Mouse (Mus musculus): ENCODE results near the gene Atg5. TPM values are rescaled to one million over a fixed set of nuclear protein-coding genes. Genes with fewer than 3 reads are reported as not detected.

The Atg5 gene
- polyA plus RNA-seq, 1 experiment, result 22.7 TPM

DNA sequence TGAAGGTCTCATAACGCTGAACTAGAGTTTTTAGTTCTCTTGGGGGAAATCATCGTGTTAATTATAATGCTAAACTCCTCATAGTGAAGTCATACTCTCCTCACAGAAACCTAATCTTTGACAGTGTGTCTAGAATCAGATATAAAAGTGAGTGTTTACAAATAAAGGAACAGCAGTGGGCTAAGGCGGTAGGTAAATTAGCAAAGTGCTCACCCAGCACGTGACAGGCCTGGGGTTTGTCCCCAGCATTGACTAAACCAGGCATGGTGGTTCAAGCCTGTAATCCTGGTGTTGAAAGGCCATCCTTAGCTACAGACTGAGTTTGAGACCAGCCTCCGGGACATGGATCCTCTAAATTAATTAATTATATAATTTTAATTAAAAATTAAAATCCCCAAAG is 110.2 kb downstream of the Atg5 start:
- no peak for TF ChIP-seq CTCF (IDR thresholded peaks at IDR 0.05; ENCODE audit: borderline replicate concordance, extremely low read depth, insufficient read depth, insufficient read length)
- no peak for TF ChIP-seq POLR2A (IDR thresholded peaks at IDR 0.05; ENCODE audit: borderline replicate concordance, extremely low read depth, insufficient read depth, insufficient read length, poor library complexity, severe bottlenecking)
- DNase-seq (ENCODE audit: low read depth), result no peak

DNA sequence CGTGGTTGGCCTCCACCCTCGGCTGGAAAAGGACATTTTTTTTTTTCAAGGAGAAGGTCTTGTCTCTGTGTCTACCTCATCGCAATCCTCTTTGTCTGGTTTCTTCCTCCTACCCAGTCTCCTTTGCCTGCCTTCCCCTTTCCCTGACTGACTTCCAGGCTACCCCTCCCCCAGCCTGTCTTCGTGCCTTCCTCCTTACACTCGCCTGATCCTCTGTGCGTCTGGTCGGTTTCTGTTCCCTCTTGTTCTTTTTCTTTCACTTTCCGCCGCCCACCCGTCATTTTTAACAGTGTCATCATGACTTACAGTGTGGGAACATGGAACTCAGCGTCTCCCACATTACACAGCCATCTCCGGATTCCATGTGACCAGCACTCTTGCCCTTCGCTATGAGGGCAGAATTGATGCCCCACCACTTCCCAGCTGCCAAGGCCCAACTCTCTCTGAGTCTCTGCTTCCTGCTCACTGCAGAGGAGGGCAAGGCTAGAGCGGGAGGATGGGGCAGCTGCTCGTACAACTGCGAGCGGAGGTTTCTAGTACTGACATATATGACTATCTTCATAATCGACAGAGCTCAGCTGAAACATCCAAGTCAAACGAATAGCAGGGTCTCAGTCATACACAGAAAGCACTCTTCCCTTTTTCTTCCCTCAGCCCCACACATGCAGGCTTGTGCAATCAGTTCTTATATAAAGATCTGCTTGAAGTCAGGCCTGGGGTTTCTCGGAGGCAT is 112.5 kb downstream of the Atg5 start:
- peak; percentile 48 for DNase-seq (ENCODE audit: low read depth)
- TF ChIP-seq POLR2A (IDR thresholded peaks at IDR 0.05; ENCODE audit: borderline replicate concordance, extremely low read depth, insufficient read depth, insufficient read length, poor library complexity, severe bottlenecking), result no peak
- TF ChIP-seq CTCF (IDR thresholded peaks at IDR 0.05; ENCODE audit: borderline replicate concordance, extremely low read depth, insufficient read depth, insufficient read length), result no peak

- peak; percentile 85 for DNase-seq (ENCODE audit: low read depth)
- TF ChIP-seq POLR2A (IDR thresholded peaks at IDR 0.05; ENCODE audit: borderline replicate concordance, extremely low read depth, insufficient read depth, insufficient read length, poor library complexity, severe bottlenecking) (no peak), CTCF (IDR thresholded peaks at IDR 0.05; ENCODE audit: borderline replicate concordance, extremely low read depth, insufficient read depth, insufficient read length) (no peak)
These were observed 113.2 kb downstream of the Atg5 start for GRCm38 (mm10) chr10:44381397-44381796.

- no peak for TF ChIP-seq POLR2A (IDR thresholded peaks at IDR 0.05; ENCODE audit: borderline replicate concordance, extremely low read depth, insufficient read depth, insufficient read length, poor library complexity, severe bottlenecking)
- TF ChIP-seq CTCF (IDR thresholded peaks at IDR 0.05; ENCODE audit: borderline replicate concordance, extremely low read depth, insufficient read depth, insufficient read length), result no peak
- DNase-seq (ENCODE audit: low read depth), result no peak
These were observed 113.8 kb downstream of the Atg5 start for GRCm38 (mm10) chr10:44381948-44382347.

GRCm38 (mm10) chr10:44383213-44383612 is 115.1 kb downstream of the Atg5 start:
- TF ChIP-seq POLR2A (IDR thresholded peaks at IDR 0.05; ENCODE audit: borderline replicate concordance, extremely low read depth, insufficient read depth, insufficient read length, poor library complexity, severe bottlenecking) (no peak), CTCF (IDR thresholded peaks at IDR 0.05; ENCODE audit: borderline replicate concordance, extremely low read depth, insufficient read depth, insufficient read length) (no peak)
- DNase-seq (ENCODE audit: low read depth), result no peak

DNA sequence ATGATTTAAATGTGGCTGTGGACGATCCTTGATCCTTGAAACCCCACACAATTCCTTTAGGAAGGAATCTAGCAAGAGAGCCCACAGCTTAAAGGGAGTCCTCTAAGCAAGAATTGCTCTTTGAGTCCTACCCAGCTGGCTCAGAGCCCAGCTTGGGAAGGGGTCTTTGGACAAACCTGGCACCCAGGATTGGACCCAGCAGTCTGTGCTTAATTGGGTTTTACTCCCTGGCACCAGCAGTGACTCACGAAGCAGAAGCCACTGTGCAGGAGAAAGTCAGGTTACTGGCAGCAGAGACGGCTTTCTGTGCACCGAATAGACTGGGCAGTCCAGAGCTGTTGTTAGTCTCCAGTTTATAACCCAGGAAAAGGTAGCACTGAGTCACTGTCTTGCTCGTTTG is 117.1 kb downstream of the Atg5 start:
- peak; percentile 84 for DNase-seq (ENCODE audit: low read depth)
- TF ChIP-seq POLR2A (IDR thresholded peaks at IDR 0.05; ENCODE audit: borderline replicate concordance, extremely low read depth, insufficient read depth, insufficient read length, poor library complexity, severe bottlenecking) (no peak), CTCF (IDR thresholded peaks at IDR 0.05; ENCODE audit: borderline replicate concordance, extremely low read depth, insufficient read depth, insufficient read length) (no peak)

GRCm38 (mm10) chr10:44388706-44389233 is 120.6 kb downstream of the Atg5 start:
- TF ChIP-seq POLR2A (IDR thresholded peaks at IDR 0.05; ENCODE audit: borderline replicate concordance, extremely low read depth, insufficient read depth, insufficient read length, poor library complexity, severe bottlenecking) (no peak), CTCF (IDR thresholded peaks at IDR 0.05; ENCODE audit: borderline replicate concordance, extremely low read depth, insufficient read depth, insufficient read length) (no peak)
- DNase-seq (ENCODE audit: low read depth), result no peak

GRCm38 (mm10) chr10:44390286-44390685 is 122.1 kb downstream of the Atg5 start:
- TF ChIP-seq POLR2A (IDR thresholded peaks at IDR 0.05; ENCODE audit: borderline replicate concordance, extremely low read depth, insufficient read depth, insufficient read length, poor library complexity, severe bottlenecking), result no peak
- TF ChIP-seq CTCF (IDR thresholded peaks at IDR 0.05; ENCODE audit: borderline replicate concordance, extremely low read depth, insufficient read depth, insufficient read length), result no peak
- DNase-seq (ENCODE audit: low read depth), result no peak

DNA sequence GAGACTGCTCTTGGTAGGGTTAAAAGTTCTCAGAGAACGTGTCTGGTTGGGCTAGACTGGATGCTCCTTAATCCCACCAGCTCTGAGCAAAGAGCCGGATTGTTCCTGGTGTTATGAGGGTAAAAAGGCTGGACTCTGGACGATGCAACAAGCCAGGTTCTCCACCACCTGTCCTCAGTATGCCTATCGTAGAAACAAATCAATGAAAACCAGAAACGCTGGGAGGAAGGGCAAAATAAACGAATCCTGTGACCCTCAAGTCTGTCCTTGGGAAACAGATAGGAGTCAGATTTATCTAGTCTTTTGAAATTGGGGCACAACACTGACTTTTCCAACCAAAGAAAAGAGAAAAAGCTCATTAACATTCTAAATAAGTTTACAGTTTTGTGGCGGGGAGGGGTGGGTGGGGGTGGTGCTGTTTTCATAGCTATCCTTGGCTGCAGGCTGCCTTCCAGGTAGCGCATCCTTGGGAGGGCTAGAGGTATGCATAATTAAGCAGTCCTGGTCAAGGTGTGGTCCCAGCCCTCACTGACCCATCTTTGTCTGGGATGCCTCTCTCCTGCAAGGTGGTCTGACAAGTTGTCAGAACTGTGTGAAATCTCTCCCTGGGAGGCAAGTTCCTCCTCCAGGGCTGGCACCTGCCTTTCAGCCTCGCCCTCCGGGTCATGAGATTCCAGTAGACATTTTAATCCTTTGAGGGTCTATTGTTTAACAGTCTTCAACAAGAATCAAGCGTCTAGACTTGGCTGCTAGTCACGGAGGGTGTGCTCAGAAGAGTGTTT is 123.5 kb downstream of the Atg5 start:
- no peak for DNase-seq (ENCODE audit: low read depth)
- TF ChIP-seq CTCF (IDR thresholded peaks at IDR 0.05; ENCODE audit: borderline replicate concordance, extremely low read depth, insufficient read depth, insufficient read length), result no peak

DNA sequence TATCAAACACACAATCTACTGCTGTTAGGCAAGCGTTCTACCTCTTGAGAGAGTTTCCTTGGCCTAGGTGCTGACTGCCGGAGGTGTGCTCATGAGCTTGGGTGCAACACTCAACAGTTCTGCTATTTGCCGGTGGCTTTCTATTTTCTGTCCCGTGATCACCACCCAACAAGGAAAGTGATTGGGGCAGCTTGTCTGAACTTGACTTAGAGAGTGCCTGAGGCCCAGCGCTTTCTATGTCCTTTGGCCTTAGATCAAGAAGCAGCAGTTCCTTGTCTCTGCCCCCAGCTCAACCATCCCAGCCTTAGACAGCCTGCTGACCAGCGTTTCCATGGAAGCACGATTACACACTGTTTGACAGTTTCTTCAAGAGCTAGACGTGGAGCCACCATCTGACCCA is 124.7 kb downstream of the Atg5 start:
- no peak for DNase-seq (ENCODE audit: low read depth)

DNA sequence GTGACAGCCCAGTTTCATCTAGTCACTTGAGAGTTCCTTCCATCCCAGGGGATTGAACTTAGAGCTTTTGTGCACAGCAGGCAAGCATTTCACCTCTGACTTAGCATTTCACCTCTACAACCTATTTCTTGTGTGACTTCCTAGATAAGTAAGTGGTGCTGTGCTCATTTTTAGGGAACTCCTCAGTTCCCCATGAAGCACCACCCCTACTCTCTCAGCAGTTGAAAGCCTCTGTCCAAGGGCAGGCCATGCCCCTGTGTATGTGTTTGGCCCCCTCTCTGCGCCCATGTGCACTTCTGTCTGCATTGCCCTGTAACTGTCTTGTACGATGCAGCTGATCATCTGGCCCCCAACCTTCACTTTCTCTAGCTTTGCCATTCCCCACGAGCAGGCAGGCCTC is 132.0 kb downstream of the Atg5 start:
- TF ChIP-seq CTCF (IDR thresholded peaks at IDR 0.05; ENCODE audit: borderline replicate concordance, extremely low read depth, insufficient read depth, insufficient read length), result no peak
- TF ChIP-seq POLR2A (IDR thresholded peaks at IDR 0.05; ENCODE audit: borderline replicate concordance, extremely low read depth, insufficient read depth, insufficient read length, poor library complexity, severe bottlenecking), result no peak
- DNase-seq (ENCODE audit: low read depth), result no peak

More for the DNA sequence above, 124.7 kb downstream of the Atg5 start:
- TF ChIP-seq POLR2A (IDR thresholded peaks at IDR 0.05; ENCODE audit: borderline replicate concordance, extremely low read depth, insufficient read depth, insufficient read length, poor library complexity, severe bottlenecking) (no peak), CTCF (IDR thresholded peaks at IDR 0.05; ENCODE audit: borderline replicate concordance, extremely low read depth, insufficient read depth, insufficient read length) (no peak)
